Mouse (Mus musculus) embryonic fibroblast, embryonic 13.5 days (primary cell): ENCODE results near the gene R3hdm1. TPM values are rescaled to one million over a fixed set of nuclear protein-coding genes. Genes with fewer than 3 reads are reported as not detected.
"Not testable (repeated sequence)": the region's sequence is repeated elsewhere in the genome, so short reads cannot be mapped to it uniquely, and the experiment has no call there.

Experiments used
- H3K27ac ChIP-seq: 2 replicates; pipeline ENCODE4 v1.5.1; 2012; ENCODE audit warnings: low read length, control low read depth, inconsistent platforms; ENCODE audit not compliant: insufficient read depth
- H3K4me1 ChIP-seq: 2 replicates; pipeline ENCODE4 v1.6.1; 2011; ENCODE audit warnings: low read length; ENCODE audit not compliant: control insufficient read depth, insufficient read depth
- H3K4me3 ChIP-seq: 2 replicates; pipeline ENCODE4 v1.5.1; 2011; ENCODE audit warnings: mild to moderate bottlenecking, control low read depth, low read length; ENCODE audit not compliant: insufficient read depth
- CTCF ChIP-seq: IDR thresholded peaks from 2 replicates; pipeline ENCODE4 v1.5.1; 2011; ENCODE audit warnings: mild to moderate bottlenecking, control low read depth, low read length, moderate library complexity, borderline replicate concordance; ENCODE audit not compliant: insufficient read depth
- POLR2A ChIP-seq: IDR thresholded peaks from 2 replicates; pipeline ENCODE4 v1.6.1; 2011; ENCODE audit warnings: low read depth, mild to moderate bottlenecking, control low read depth, low read length, moderate library complexity
- polyA plus RNA-seq: library from polyadenylated mRNA; stranded (reverse); fragments of >200 nt; gene quantifications from 2 replicates; pipeline ENCODE4 v1.2.4, GENCODE M21; 2011; ENCODE audit warnings: low read depth; ENCODE audit not compliant: missing spikeins, insufficient read length

Gene R3hdm1
- polyA plus RNA-seq, 1 experiment, result 97.9 TPM

DNA sequence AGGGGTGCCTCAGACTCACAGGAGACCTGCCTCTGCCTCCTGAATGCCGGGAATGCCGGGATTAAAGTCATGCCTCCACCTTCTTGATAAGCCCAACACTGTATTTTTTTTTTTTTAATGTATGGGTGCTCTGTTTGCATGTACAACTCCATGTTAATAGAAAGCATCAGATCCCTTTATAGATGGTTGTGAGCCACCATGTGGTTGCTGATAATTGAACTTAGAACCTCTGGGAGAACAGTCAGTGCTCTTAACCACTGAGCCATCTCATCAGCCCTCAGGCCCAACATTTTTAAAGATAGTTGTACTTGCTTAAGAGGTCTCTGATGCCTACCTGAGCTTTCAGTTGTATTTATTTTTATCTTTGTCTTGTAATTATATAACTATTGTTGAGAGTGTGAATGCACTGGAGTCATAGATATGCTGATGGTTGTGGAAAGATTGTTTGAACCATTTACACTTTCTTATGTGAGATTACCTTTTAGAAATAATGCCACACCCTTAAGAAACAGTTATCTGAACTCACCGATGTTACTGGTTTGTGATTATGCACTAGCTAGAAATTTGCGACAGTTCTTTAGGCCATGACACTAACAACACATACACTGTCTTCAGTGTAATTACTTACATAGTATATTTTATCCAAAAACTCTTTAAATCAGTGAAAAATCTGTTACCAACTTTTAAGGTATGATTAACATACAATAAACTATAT, 18.0 kb downstream of the R3hdm1 start:
- TF ChIP-seq CTCF (no peak), POLR2A (no peak)
- H3K4me3 ChIP-seq, result no peak overlapping the region

DNA sequence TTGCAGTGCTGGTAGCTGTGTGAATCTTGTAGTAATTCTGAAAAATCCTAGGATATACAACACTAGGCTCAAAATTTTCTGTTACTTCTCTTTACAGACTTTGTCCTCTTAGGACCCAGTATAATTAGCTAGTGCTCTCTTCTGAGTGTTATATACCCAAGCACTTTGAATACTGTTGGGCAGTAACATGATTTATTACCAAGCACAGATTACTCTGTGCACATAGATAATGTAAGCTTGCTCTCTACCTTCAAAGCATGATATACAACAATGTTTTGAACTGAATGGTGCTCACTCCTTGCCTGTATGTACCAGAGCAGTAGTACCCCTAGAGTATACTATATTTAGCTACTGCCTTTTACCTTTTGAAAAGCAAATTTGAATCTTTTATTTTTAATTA, 33.1 kb downstream of the R3hdm1 start:
- H3K4me3 ChIP-seq, H3K27ac ChIP-seq, H3K4me1 ChIP-seq: not testable (repeated sequence)

More for the DNA sequence above, 18.0 kb downstream of the R3hdm1 start:
- Histone ChIP-seq H3K27ac (no peak overlapping the region), H3K4me1 (no peaks in the 10 kb centered on the region)

DNA sequence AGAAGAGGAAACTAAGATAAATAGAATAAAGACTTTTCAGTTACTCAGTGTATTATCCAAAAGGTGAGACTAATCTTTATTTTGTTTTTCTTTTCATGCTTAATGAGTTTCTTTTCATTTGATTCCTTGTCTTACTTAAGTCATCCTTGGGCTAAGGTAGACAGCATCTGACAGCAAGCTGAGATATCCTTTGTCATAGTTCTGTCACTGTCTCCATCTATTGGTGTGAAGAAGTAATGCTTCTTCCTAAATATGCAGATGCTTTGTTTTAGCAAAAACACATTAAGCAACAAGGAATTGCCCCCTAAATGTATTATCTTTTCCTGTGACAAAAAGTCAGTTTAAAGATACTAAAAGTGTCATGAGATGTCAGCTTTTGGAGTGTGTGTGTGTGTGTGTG, 37.9 kb downstream of the R3hdm1 start:
- TF ChIP-seq CTCF (no peak), POLR2A (no peak)

DNA sequence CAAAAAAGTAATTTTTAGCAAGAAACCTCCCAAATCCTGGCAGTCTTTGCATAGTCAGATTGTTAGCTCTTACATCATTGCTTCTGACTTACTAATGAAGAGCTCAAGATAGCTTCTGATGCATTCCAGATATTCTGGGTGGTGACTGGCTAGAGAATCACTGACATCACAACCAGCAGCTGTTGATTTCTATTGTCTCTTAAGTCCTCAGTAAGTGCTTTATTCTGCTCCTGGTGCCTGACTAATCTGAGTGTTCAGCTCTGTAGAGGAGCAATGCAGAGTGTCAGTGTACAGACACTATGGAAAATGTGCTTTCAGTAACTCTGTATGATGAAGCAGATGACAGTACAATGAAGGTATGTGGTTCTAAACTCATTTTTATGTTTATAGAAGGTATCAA, 38.6 kb downstream of the R3hdm1 start:
- H3K4me3 ChIP-seq, result no peak overlapping the region
- H3K4me1 ChIP-seq, result no peaks in the 10 kb centered on the region
- H3K27ac ChIP-seq, result no peak overlapping the region
- TF ChIP-seq CTCF (no peak), POLR2A (no peak)

More for the DNA sequence above, 37.9 kb downstream of the R3hdm1 start:
- H3K4me1 ChIP-seq, result no peaks in the 10 kb centered on the region
- H3K27ac ChIP-seq, result no peak overlapping the region
- no peak overlapping the region for H3K4me3 ChIP-seq

DNA sequence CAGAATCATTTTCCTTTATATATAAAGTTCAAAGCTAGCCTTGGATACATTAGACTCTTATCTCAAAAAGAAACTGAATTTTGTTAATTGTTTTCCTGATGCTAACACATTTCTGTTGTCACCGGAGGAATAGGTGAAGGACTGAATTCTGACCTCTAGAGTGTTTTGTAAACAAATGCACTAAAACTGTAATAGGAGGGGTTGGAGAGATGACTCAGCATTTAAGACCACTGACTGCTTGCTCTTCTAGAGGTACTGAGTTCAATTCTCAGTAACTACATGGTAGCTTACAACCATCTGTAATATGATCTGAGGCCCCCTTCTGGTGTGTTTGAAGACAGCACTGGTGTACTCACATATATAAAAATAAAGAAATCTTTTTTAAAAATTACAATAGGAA, 63.9 kb downstream of the R3hdm1 start:
- H3K27ac ChIP-seq, result no peak overlapping the region
- H3K4me3 ChIP-seq, result no peak overlapping the region
- H3K4me1 ChIP-seq, result no peaks in the 10 kb centered on the region
- TF ChIP-seq POLR2A, result no peak

DNA sequence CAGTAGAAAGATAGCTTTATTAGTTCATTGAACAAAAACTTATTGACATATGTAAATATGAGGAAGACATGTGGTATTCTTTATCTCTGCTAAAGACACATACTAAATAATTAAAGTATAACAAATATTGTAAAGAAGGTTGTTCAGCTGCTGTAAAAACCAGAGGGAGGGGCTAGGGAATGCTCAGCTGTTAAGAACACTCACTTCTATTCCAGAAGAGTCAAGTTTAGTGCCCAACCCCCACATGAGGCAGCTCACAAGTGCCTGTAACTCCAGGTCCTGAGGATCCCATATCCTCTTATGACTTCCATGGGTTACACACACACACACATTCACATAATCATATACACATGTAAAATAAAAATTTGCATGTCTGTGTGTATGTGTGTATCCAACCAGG, 67.0 kb downstream of the R3hdm1 start:
- Histone ChIP-seq H3K27ac (no peak overlapping the region), H3K4me3 (no peak overlapping the region), H3K4me1 (no peaks in the 10 kb centered on the region)
- TF ChIP-seq CTCF (no peak), POLR2A (no peak)

DNA sequence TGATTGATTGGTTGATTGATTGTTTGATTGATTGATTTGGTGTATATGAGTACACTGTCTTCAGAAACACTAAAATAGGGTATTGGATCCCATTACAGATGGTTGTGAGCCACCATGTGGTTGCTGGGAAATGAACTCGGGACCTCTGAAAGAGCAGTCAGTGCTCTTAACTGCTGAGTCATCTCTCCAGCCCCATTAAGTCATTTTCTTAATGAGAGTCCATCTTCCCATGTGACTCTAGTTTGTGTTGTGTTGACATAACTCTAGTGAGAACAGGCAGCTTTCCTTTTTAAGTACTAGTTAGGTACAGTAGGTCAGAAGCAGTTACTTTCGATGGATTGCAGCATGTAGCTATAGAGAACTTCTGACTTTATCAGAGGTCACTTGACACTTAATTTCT, 88.3 kb downstream of the R3hdm1 start:
- H3K4me3 ChIP-seq, result no peak overlapping the region
- TF ChIP-seq POLR2A (no peak), CTCF (no peak)
- no peaks in the 10 kb centered on the region for H3K4me1 ChIP-seq
- no peak overlapping the region for H3K27ac ChIP-seq

DNA sequence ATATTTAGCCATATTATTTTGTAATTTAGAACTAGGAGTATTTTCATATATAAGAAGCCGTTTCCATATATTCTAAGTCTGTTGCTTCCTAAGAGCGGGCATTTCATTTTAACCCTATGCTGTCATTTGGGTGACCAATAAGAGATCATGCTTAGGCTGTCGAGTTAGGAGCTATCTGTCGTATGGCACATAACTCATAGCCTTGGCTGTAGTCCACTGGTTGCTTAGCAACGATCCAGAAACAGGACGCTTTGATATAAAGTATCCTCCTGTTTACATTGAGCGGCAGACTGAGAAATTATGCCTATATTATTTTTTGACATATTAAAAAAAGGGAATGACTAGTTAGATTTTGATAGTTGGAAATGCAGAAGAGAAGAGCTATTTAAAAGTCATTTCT, 89.3 kb downstream of the R3hdm1 start:
- no peak overlapping the region for H3K4me3 ChIP-seq

DNA sequence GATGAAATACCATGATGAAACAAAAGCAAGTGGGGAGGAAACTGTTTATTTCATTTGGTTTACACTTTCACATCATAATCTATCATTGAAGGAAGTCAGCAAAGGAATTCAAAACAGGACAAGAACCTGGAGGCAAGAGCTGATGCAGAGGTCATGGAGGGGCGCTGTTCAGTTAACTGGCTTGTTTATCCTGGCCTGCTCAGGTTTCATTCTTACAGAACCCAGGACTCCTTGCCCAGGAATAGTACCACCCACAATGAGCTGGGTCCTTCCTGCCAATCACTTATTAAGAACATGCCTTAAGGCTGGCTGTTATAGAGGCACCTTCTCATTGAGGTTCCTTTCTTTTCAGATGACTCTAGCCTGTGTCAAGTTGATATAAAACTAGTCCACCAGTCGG, 90.9 kb downstream of the R3hdm1 start:
- Histone ChIP-seq H3K27ac (no peak overlapping the region), H3K4me3 (no peak overlapping the region), H3K4me1 (no peaks in the 10 kb centered on the region)
- TF ChIP-seq POLR2A (no peak), CTCF (no peak)

More for the DNA sequence above, 89.3 kb downstream of the R3hdm1 start:
- no peak overlapping the region for H3K27ac ChIP-seq
- H3K4me1 ChIP-seq, result no peaks in the 10 kb centered on the region
- TF ChIP-seq CTCF (no peak), POLR2A (no peak)

DNA sequence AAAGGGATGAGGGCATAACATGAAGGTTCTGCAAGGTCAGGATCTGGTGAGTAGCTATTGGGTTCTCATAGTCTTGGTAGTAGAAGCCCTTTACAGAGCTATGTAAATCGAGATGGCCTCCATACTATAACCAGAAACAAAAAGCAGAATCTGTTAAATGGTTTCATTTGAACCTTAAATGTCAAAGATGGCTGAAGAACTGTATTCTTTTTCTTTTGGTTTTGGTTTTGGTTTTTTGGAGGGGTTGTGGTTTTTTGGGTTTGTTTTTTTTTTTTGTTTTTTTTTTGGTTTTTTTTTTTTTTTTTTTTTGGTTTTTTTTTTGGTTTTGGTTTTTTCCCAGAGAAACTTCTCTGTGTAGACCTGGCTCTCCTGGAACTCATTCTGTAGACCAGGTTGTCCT, 94.3 kb downstream of the R3hdm1 start:
- Histone ChIP-seq H3K27ac (no peak overlapping the region), H3K4me3 (no peak overlapping the region), H3K4me1 (no peaks in the 10 kb centered on the region)
- TF ChIP-seq CTCF, result no peak
- no peak for TF ChIP-seq POLR2A

DNA sequence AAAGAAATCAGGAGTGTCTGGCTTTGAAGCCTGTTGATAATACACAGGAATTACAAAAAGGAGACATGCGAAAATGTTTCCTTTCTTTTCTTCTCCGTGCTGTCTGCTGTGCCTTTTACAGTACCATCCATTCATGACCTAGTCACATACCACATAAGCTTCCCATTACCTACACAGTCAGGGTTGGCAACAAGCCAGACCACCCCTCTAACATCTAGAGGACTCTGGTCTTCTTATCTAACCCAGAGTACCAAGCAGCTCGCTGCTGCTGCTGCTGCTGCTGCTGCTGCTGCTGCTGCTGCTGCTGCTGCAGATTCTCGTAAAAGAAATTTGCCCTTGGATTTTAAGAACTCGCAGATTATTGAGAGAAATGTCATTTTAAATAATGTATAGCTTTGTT, 110.2 kb downstream of the R3hdm1 start:
- Histone ChIP-seq H3K4me1 (no peaks in the 10 kb centered on the region), H3K27ac (no peak overlapping the region), H3K4me3 (no peak overlapping the region)
- no peak for TF ChIP-seq POLR2A
- no peak for TF ChIP-seq CTCF
